Mouse (Mus musculus): ENCODE results near the gene Egfl8.

- no peak for TF ChIP-seq CTCF (IDR thresholded peaks at IDR 0.05; ENCODE audit: low read depth)
- TF ChIP-seq EP300 (optimal IDR thresholded peaks at IDR 0.05) = no peak
Observed at GRCm38 (mm10) chr17:34643944-34644343, 28.2 kb upstream of the Egfl8 start.

Data from stomach, postnatal 0 days (tissue).